ENCODE assay signal across 18 mouse cellular contexts in genomic region chr12:79173721-79174120, GRCm38 (mm10). TPM values are rescaled to one million over a fixed set of nuclear protein-coding genes. Genes with fewer than 3 reads are reported as not detected.
DNase-seq lines count a peak whose midpoint lies in the region; ATAC-seq and TF ChIP-seq lines count a peak whose summit lies in the region.
"Had no signal": no experiment of that assay in that cellular context is flagged by ENCODE, and none has a peak within 500 bp of the region (broad histone marks: within the 10 kb centered on the region; RNA-seq: fewer than 3 reads in every experiment).

No protein-coding gene starts in this region.

- no peaks in the 10 kb centered on the region for H3K27me3 ChIP-seq in liver, postnatal 0 days (ENCODE audit: insufficient read depth, low read length)
- no peaks in the 10 kb centered on the region for H3K27me3 ChIP-seq in lung, postnatal 0 days (replicated peaks; ENCODE audit: insufficient read depth, low read length)
- H3K27me3 ChIP-seq: kidney, embryonic 15.5 days; limb, embryonic 15.5 days; midbrain, embryonic 13.5 days had no signal

- no peak overlapping the region for H3K4me3 ChIP-seq in liver, postnatal 0 days (ENCODE audit: low read depth, low read length)
- no peak overlapping the region for H3K4me3 ChIP-seq in lung, postnatal 0 days (ENCODE audit: low read depth, low read length)
- H3K4me3 ChIP-seq: kidney, embryonic 15.5 days had no signal

- no peak overlapping the region for H3K9ac ChIP-seq in liver, postnatal 0 days (replicated peaks)
- H3K9ac ChIP-seq in lung, postnatal 0 days (replicated peaks; ENCODE audit: low read depth), result no peak overlapping the region
- H3K9ac ChIP-seq: kidney, embryonic 15.5 days; limb, embryonic 15.5 days; midbrain, embryonic 13.5 days had no signal

- ATAC-seq in erythroid progenitor cell, adult 5-6 weeks (replicated peaks; ENCODE audit: low FRiP score, poor library complexity, severe bottlenecking), result peak; percentile 18; the same call in 1 of the 2 replicates
- ATAC-seq in liver, postnatal 0 days, result no peak
- ATAC-seq in lung, postnatal 0 days, result no peak
- ATAC-seq: forebrain, embryonic 16.5 days; hindbrain, postnatal 0 days had no signal

- no peak for TF ChIP-seq CTCF in liver, postnatal 0 days (IDR thresholded peaks at IDR 0.05; ENCODE audit: low read depth)
- no peak for TF ChIP-seq CTCF in lung, postnatal 0 days (IDR thresholded peaks at IDR 0.05)

- peak; percentile 12 for DNase-seq in heart, postnatal 4 days
- DNase-seq in heart, adult 8-10 months (ENCODE audit: low spot score), result no peak
- DNase-seq in adipocyte (ENCODE audit: low spot score), result peak; percentile 10
- DNase-seq in liver, postnatal 0 days, result no peak
- DNase-seq in ovary, postnatal 10 days (ENCODE audit: low spot score), result no peak
- DNase-seq in lung, postnatal 0 days (ENCODE audit: low spot score), result no peak
- DNase-seq: adrenal gland, postnatal 14 days; gastrocnemius, postnatal 14 days; heart, postnatal 14 days; lung, postnatal 36 days had no signal

- peaks cover 17% of the 10 kb centered on the region for H3K4me1 ChIP-seq in liver, postnatal 0 days (ENCODE audit: insufficient read depth)
- peaks cover 5% of the 10 kb centered on the region; the same call in 1 of the 2 replicates for H3K4me1 ChIP-seq in lung, postnatal 0 days (ENCODE audit: insufficient read depth, low read depth, low read length)

- peaks cover 23% of the 10 kb centered on the region for H3K36me3 ChIP-seq in liver, postnatal 0 days (replicated peaks; ENCODE audit: insufficient read depth, low read length)
- H3K36me3 ChIP-seq in lung, postnatal 0 days (ENCODE audit: insufficient read depth, low read length), result no peaks in the 10 kb centered on the region

- H3K27ac ChIP-seq in liver, postnatal 0 days (ENCODE audit: low read depth), result no peak overlapping the region
- no peak overlapping the region for H3K27ac ChIP-seq in lung, postnatal 0 days (ENCODE audit: low read length)
- H3K27ac ChIP-seq: heart, embryonic 10.5 days; hindbrain, postnatal 0 days; kidney, embryonic 15.5 days; limb, embryonic 15.5 days; midbrain, embryonic 13.5 days had no signal

- H3K9me3 ChIP-seq in liver, postnatal 0 days (ENCODE audit: low read length), result no peaks in the 10 kb centered on the region
- no peaks in the 10 kb centered on the region for H3K9me3 ChIP-seq in lung, postnatal 0 days (ENCODE audit: low read length)
- H3K9me3 ChIP-seq: G1E; heart, embryonic 10.5 days; kidney, embryonic 15.5 days; limb, embryonic 15.5 days; midbrain, embryonic 13.5 days had no signal

- no peak overlapping the region for H3K4me2 ChIP-seq in liver, postnatal 0 days (ENCODE audit: low read depth, low read length)
- no peak overlapping the region for H3K4me2 ChIP-seq in lung, postnatal 0 days (replicated peaks; ENCODE audit: low read depth, low read length)

- 37% methylated on average over 5 of the region's 5 CpGs for WGBS in liver, postnatal 0 days (ENCODE audit: insufficient replicate concordance)
- 81% methylated on average over 5 of the region's 5 CpGs for WGBS in lung, postnatal 0 days

- TF ChIP-seq EP300 in liver, postnatal 0 days (IDR thresholded peaks at IDR 0.05; ENCODE audit: low read depth), result peak; percentile 60
- no peak for TF ChIP-seq EP300 in lung, postnatal 0 days (IDR thresholded peaks at IDR 0.05)

RNA-seq across cellular contexts. Expression of gene Vti1b, which starts 1.3 kb away (rescaled TPM):
- total RNA-seq in heart, postnatal 4 days (2021), result 10 to 100 TPM; 57.5 to 60.4 TPM
- total RNA-seq in heart, adult 8-10 months (2022), result 100 to 1,000 TPM; 106 to 116 (median 110) TPM
- total RNA-seq in erythroid progenitor cell, adult 5-6 weeks (2015; ENCODE audit: low replicate concordance), result 7.1 and 13.7 TPM in 2 replicates
- 26.6 and 61.4 TPM in 2 replicates for total RNA-seq in erythroid progenitor cell, adult 5-6 weeks (2017; ENCODE audit: low replicate concordance)
- polyA plus RNA-seq in liver, postnatal 0 days (2015; fragmentation: Nextera tagmentation; extraction: Ambion mirVana), result 40.9 and 43.5 TPM in 2 replicates
- polyA plus RNA-seq in lung, postnatal 0 days (2015; fragmentation: Nextera tagmentation; extraction: Ambion mirVana), result 78.5 and 80.6 TPM in 2 replicates

RNA-seq across cellular contexts. Expression of gene Rdh11, which starts 18.4 kb away (rescaled TPM):
- total RNA-seq in heart, postnatal 4 days (2021), result 10 to 100 TPM in 1 of 2 experiments, 1 to 10 TPM in 1; 9.8 to 10.3 TPM
- 1 to 10 TPM; 1.6 to 2.6 (median 2.2) TPM for total RNA-seq in heart, adult 8-10 months (2022)
- total RNA-seq in erythroid progenitor cell, adult 5-6 weeks (2015; ENCODE audit: low replicate concordance), result 15.5 TPM in 2 replicates
- 20.9 and 21.6 TPM in 2 replicates for total RNA-seq in erythroid progenitor cell, adult 5-6 weeks (2017; ENCODE audit: low replicate concordance)
- 8.0 and 8.8 TPM in 2 replicates for polyA plus RNA-seq in liver, postnatal 0 days (2015; fragmentation: Nextera tagmentation; extraction: Ambion mirVana)
- polyA plus RNA-seq in lung, postnatal 0 days (2015; fragmentation: Nextera tagmentation; extraction: Ambion mirVana), result 15.5 and 16.7 TPM in 2 replicates

RNA-seq across cellular contexts. Expression of gene Rdh12, which starts 35.0 kb away (rescaled TPM):
- total RNA-seq in heart, postnatal 4 days (2021), result not detected
- under 1 TPM in 1 of 4 experiments, not detected in 3; 0.37 TPM for total RNA-seq in heart, adult 8-10 months (2022)
- total RNA-seq in erythroid progenitor cell, adult 5-6 weeks (2015; ENCODE audit: low replicate concordance), result 0.84 and 4.7 TPM in 2 replicates
- 2.3 and 5.7 TPM in 2 replicates for total RNA-seq in erythroid progenitor cell, adult 5-6 weeks (2017; ENCODE audit: low replicate concordance)
- polyA plus RNA-seq in liver, postnatal 0 days (2015; fragmentation: Nextera tagmentation; extraction: Ambion mirVana), result 1.6 and 1.8 TPM in 2 replicates
- polyA plus RNA-seq in lung, postnatal 0 days (2015; fragmentation: Nextera tagmentation; extraction: Ambion mirVana), result 0.61 and 0.69 TPM in 2 replicates
- polyA plus RNA-seq: G1E had no signal

RNA-seq across cellular contexts. Expression of gene Arg2, which starts 43.1 kb away (rescaled TPM):
- total RNA-seq in heart, postnatal 4 days (2021), result not detected
- under 1 TPM in 1 of 4 experiments, not detected in 3; 0.17 TPM for total RNA-seq in heart, adult 8-10 months (2022)
- total RNA-seq in erythroid progenitor cell, adult 5-6 weeks (2015; ENCODE audit: low replicate concordance), result 1.7 TPM in 1 of 2 replicates, not detected in the other
- total RNA-seq in erythroid progenitor cell, adult 5-6 weeks (2017; ENCODE audit: low replicate concordance), result not detected in 2 replicates
- polyA plus RNA-seq in liver, postnatal 0 days (2015; fragmentation: Nextera tagmentation; extraction: Ambion mirVana), result 0.92 and 1.3 TPM in 2 replicates
- polyA plus RNA-seq in lung, postnatal 0 days (2015; fragmentation: Nextera tagmentation; extraction: Ambion mirVana), result 19.1 and 24.8 TPM in 2 replicates
- total RNA-seq: adrenal gland, postnatal 14 days; gastrocnemius, postnatal 14 days; heart, postnatal 14 days had no signal
- polyA plus RNA-seq: G1E had no signal

Comparison
In these comparisons a context has a peak if more than half of its experiments do, and no peak if none do; other contexts are left out.
1. DNase-seq: peak in heart, postnatal 4 days (single experiment) and adipocyte (single experiment); none in heart, adult 8-10 months (single experiment), liver, postnatal 0 days (single experiment), ovary, postnatal 10 days (single experiment) and lung, postnatal 0 days (single experiment).